Mouse (Mus musculus) right cerebral cortex, adult 18-20 months (tissue): Measurements from ENCODE around the gene Fars2.

Experiments
- DNase-seq: peaks from one replicate; pipeline ENCODE4 v3.0.0; 2022; ENCODE audit warnings: mixed read lengths

The Fars2 gene

DNA sequence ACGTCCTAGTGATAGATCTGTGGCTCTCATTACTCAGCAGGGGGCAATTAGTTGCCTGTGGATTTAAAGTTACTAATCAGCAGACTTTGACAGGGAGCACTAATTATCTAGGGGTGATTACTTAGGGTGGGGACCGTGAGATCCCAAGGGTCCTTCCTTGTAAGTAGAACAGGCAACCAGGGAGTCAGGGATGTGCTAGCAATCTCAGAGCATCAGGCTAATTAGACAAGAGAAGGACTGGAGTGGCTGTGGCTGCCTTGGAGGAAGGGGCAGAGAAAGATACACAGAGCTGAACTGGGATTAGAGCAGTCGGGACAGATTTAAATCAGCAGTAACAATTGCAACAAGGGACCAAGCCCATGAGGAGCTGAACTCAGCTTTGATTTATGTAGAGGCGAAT lies 471.9 kb downstream of the Fars2 start:
- no peak for DNase-seq

GRCm38 (mm10) chr13:36592291-36592690 lies 475.1 kb downstream of the Fars2 start:
- no peak for DNase-seq

DNA sequence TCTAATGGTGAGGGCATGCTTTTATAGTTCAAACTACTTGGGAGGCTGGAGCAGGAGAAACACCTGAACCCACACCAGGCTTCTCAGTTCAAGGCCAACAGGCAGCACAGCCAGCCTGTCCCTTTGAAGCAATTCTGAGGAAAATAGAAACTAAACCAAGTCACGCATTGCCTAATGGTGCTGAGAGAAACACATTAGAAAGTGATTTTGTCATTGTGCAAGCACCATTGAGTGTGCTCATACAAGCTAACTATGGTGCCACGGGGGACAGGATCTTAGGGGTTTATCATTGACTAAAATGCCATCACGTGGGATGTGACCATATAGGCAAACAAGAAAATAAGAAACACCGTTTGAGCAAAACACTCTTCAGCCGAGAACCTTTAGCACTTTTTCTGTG lies 489.5 kb downstream of the Fars2 start:
- DNase-seq: no peak

DNA sequence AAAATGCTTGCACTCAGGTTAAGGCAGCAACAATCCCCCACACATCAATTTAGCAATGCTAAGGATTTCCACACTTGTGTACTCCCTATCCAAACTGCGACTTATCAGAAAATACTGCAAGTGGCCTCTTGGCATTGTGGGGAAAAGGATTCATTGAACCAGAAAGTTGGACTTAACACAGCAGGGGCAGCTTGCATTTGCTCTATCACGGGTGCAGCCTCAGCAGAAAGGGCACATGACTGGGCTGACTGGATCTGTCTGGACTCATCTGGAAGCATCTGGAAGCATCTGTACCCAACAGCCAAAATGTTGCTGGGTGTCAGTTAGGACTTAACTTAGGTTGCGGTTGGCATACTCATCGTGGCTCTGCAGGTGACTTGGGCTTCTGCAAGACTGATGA lies 490.7 kb downstream of the Fars2 start:
- no peak for DNase-seq

- DNase-seq: no peak
Measured at GRCm38 (mm10) chr13:36610426-36610825, 493.2 kb downstream of the Fars2 start.

DNA sequence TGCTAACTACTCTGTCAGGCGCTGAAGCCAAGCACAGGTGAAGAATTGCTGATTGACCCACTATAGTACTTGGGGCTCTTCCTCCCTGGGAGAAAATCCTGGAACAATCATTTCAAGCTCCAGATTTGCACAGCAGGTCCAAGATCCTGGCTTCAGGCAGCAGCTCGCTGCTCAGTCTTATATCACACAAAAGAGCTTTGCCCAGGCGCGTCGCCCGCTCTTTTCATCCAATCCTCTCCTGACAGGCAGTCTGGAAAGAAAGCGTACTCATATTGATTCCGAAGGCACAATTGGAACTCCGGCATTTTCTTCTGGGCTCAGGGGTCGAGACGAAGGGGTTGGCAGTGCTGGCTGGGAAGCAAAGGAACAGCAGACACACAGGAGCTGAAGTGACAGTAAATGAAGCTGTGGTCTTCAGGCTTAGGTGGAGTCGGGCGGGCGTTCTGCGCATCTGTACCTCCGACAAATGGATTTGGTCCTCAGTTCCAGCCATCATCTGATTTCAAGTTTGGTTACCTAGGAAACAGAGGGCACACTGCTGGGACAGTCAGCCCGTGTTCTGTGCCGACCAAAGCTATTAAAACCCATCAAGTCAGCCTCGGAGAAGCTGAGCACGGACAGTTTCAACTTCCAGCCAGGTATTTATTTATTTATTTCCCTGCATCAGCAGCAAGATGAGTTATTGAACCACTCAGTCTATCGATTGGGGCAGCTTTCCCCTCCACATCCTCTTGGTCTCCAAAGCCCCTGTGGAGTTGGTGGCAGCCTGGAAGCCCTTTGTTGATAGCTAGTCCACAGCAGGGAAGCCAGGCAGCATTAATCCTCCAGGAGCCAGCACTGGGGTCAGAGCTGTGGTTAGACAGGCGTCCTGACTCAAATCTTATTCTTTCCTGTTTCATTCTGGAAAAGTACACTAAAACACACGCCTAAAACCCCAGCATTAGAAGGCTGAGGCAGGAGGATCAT lies 495.9 kb downstream of the Fars2 start:
- peak; percentile 35 for DNase-seq

DNA sequence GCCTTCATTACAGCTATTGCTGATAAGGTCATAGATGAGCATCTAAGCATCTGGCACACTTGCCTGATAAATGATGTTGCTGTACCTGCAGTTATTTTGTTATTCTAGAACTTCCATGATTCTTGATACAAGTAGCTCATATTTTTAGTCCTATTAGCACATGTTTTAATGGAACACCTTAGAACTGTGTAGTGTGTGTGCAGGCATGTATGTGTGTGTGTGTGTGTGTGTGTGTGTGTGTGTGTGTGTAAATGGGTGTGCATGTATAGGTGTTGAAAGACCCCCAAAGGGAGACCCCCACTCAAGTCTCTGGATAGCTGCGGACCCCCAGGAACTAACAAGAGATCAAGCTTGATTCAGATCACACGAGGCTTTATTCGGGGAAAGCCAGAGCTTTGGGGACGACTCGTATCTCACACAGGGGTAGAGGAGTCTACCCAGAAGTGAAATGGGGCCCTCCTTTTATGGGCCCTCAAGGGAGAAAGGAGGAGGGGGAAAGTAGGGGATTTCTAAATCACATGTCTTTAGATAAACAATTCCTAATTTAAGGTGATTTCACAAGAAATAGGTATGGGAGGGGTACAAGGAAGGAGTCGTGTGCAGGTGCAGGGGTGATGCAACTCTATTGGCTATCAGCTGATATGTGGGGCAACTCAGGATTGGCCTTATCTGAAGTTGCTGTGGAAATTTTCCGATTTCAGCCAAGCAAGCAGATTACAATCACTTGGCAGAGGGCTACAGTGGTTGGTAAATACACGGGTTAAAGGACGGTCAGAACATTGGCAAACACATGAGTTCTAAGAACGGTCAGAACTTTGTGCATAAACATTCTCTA lies 503.5 kb downstream of the Fars2 start:
- DNase-seq: no peak

DNA sequence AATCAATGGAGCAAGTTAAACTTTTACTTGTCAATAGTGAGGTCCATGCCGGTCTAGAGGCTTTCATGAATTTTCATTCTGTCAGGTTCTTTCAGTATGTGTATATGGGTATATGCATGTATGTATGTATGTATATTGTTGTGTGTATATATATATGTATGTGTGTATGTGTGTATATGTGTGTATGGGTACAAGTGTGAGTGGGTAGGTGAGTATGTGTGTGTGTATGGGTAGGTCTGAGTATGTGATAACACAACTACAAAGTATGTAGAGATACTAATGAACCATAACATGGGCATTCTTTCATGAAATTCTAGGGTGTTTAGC lies 504.1 kb downstream of the Fars2 start:
- no peak for DNase-seq

GRCm38 (mm10) chr13:36623556-36623955 lies 506.3 kb downstream of the Fars2 start:
- DNase-seq: no peak

- DNase-seq: no peak
Measured at GRCm38 (mm10) chr13:36629154-36629553, 511.9 kb downstream of the Fars2 start.

DNA sequence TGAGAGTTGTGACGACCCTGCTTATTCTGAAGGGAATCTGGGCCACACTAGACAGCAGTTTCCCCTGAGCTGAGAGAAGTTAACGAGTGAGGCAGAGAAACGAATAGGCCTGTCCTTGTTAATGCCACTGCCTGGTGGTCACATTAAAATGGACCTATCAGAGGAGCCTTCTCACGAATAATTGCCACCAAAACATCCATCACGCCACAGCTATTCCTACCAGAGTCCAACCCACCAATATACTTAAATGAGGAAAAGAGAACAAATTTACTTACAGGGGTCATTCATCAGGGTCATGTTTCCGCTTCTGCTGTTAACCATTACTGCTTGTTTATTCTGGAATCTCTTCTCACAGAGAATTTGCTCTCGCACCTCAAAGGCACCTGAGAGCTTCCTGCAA lies 531.0 kb downstream of the Fars2 start:
- no peak for DNase-seq

GRCm38 (mm10) chr13:36654251-36654650 lies 537.0 kb downstream of the Fars2 start:
- no peak for DNase-seq

- DNase-seq: no peak
Measured at GRCm38 (mm10) chr13:36679345-36679744, 562.1 kb downstream of the Fars2 start.

- DNase-seq: no peak
Measured at GRCm38 (mm10) chr13:36680690-36681355, 563.6 kb downstream of the Fars2 start.

DNA sequence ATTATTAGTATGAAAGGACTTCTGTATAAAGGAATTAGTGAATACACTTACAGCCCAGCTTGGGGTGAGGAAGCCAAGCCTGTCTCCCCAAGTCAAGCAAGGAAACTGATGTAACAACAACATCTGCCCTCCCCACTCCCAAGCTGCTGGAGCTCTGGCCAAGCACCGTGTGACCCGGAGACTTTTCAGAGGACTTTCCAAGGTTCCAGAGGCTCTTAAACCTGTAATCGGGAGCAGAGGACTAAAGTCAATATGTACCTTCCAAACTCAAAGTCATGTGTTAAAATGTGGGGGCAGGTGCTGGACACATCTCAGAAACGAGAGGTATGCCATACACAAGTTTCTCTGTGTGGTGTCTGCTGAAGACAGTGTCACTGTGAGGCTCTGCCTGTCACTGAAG lies 566.4 kb downstream of the Fars2 start:
- no peak for DNase-seq

GRCm38 (mm10) chr13:36695516-36696201 lies 578.4 kb downstream of the Fars2 start:
- DNase-seq: peak; percentile 59

DNA sequence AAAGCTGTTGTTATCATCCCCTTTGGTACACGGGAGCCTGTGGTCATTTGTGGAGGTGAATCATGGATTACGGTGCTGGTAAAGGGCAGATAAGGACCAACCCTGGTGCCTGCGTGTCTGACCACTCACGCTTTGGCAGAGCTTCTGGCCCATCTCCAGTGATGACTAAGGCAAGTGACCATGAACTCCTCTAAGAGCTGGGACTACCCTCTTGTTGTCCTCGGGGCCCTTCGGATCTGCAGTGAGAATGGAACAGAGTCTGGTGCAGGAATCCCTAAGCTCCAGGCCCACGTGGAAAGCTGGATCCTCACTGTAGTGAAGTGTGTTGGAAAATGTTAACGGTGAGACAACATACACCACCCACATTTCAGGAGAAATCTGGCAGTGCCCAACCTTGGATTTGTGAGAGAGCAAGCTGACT lies 579.1 kb downstream of the Fars2 start:
- peak; percentile 78 for DNase-seq

GRCm38 (mm10) chr13:36707088-36707690 lies 590.0 kb downstream of the Fars2 start:
- DNase-seq: no peak

GRCm38 (mm10) chr13:36714101-36714500 lies 596.9 kb downstream of the Fars2 start:
- DNase-seq: no peak

GRCm38 (mm10) chr13:36716708-36717107 lies 599.5 kb downstream of the Fars2 start:
- DNase-seq: no peak

DNA sequence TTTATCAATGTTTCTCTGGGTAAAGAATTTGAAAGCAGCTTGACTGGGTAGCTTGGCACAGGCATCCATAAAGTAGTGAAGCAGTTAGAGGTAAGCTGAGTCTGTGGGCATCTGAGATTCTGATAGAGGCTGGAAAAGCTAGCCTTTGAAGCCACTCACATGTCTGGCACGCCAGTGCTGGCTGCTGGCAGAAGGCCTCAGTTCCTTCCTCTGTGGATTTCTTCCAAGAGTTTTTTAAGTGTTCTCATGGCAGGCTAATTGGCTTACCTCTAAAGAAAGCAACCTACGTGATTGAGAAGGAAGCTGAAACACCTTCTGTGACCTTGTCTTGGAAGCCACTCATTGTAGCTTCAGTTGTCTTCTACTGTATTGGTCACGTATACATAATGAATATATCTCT lies 600.2 kb downstream of the Fars2 start:
- DNase-seq: no peak

- no peak for DNase-seq
Measured at GRCm38 (mm10) chr13:36720297-36721017, 603.2 kb downstream of the Fars2 start.
